Mouse (Mus musculus): ENCODE data around the gene Gm35315. TPM values are rescaled to one million over a fixed set of nuclear protein-coding genes. Genes with fewer than 3 reads are reported as not detected.

Gm35315 gene
- polyA plus RNA-seq, 1 experiment: 0.32 TPM

GRCm38 (mm10) chr5:110106140-110106871 lies 12.1 kb upstream of the Gm35315 start:
- Histone ChIP-seq H3K27ac (replicated peaks; ENCODE audit: low read depth, low read length) (no peak overlapping the region), H3K4me1 (ENCODE audit: control insufficient read depth, insufficient read depth, insufficient read length, low read length) (peaks cover 12% of the 10 kb centered on the region), H3K4me3 (ENCODE audit: insufficient read depth, low read depth, low read length) (peak overlapping the region; percentile 80; the same call in 1 of the 2 replicates)

- peaks cover 10% of the 10 kb centered on the region for H3K4me1 ChIP-seq (ENCODE audit: control insufficient read depth, insufficient read depth, insufficient read length, low read length)
- H3K27ac ChIP-seq (replicated peaks; ENCODE audit: low read depth, low read length): no peak overlapping the region
- no peak overlapping the region for H3K4me3 ChIP-seq (ENCODE audit: insufficient read depth, low read depth, low read length)
Observed at GRCm38 (mm10) chr5:110104616-110105380, 10.6 kb upstream of the Gm35315 start.

GRCm38 (mm10) chr5:110103901-110104615 lies 9.8 kb upstream of the Gm35315 start:
- Histone ChIP-seq H3K4me3 (ENCODE audit: insufficient read depth, low read depth, low read length) (no peak overlapping the region), H3K4me1 (ENCODE audit: control insufficient read depth, insufficient read depth, insufficient read length, low read length) (peaks cover 10% of the 10 kb centered on the region), H3K27ac (replicated peaks; ENCODE audit: low read depth, low read length) (no peak overlapping the region)

- no peak overlapping the region for H3K4me3 ChIP-seq (ENCODE audit: insufficient read depth, low read depth, low read length)
- peaks cover 10% of the 10 kb centered on the region for H3K4me1 ChIP-seq (ENCODE audit: control insufficient read depth, insufficient read depth, insufficient read length, low read length)
- no peak overlapping the region for H3K27ac ChIP-seq (replicated peaks; ENCODE audit: low read depth, low read length)
Observed at GRCm38 (mm10) chr5:110102853-110103625, 8.8 kb upstream of the Gm35315 start.

GRCm38 (mm10) chr5:110102429-110102828 lies 8.2 kb upstream of the Gm35315 start:
- Histone ChIP-seq H3K4me3 (ENCODE audit: insufficient read depth, low read depth, low read length) (no peak overlapping the region), H3K27ac (replicated peaks; ENCODE audit: low read depth, low read length) (no peak overlapping the region), H3K4me1 (ENCODE audit: control insufficient read depth, insufficient read depth, insufficient read length, low read length) (peaks cover 10% of the 10 kb centered on the region)

GRCm38 (mm10) chr5:110101716-110102347 lies 7.6 kb upstream of the Gm35315 start:
- Histone ChIP-seq H3K27ac (replicated peaks; ENCODE audit: low read depth, low read length) (no peak overlapping the region), H3K4me1 (ENCODE audit: control insufficient read depth, insufficient read depth, insufficient read length, low read length) (peaks cover 10% of the 10 kb centered on the region)

GRCm38 (mm10) chr5:110100921-110101631 lies 6.9 kb upstream of the Gm35315 start:
- H3K4me3 ChIP-seq (ENCODE audit: insufficient read depth, low read depth, low read length): peak overlapping the region; percentile 44
- no peak overlapping the region for H3K27ac ChIP-seq (replicated peaks; ENCODE audit: low read depth, low read length)
- H3K4me1 ChIP-seq (ENCODE audit: control insufficient read depth, insufficient read depth, insufficient read length, low read length): peaks cover 10% of the 10 kb centered on the region

More at GRCm38 (mm10) chr5:110101716-110102347, 7.6 kb upstream of the Gm35315 start:
- peak overlapping the region; percentile 12 for H3K4me3 ChIP-seq (ENCODE audit: insufficient read depth, low read depth, low read length)

GRCm38 (mm10) chr5:110099656-110100580 lies 5.7 kb upstream of the Gm35315 start, which contains the start of gene Plcxd1:
Gene Plcxd1, plus strand, starts transcription at chr5:110099969.
- H3K4me1 ChIP-seq (ENCODE audit: control insufficient read depth, insufficient read depth, insufficient read length, low read length): peaks cover 10% of the 10 kb centered on the region
- H3K4me3 ChIP-seq (ENCODE audit: insufficient read depth, low read depth, low read length): no peak within 1 kb of the TSS
- no peak within 1 kb of the TSS for H3K27ac ChIP-seq (replicated peaks; ENCODE audit: low read depth, low read length)

- H3K4me1 ChIP-seq (ENCODE audit: control insufficient read depth, insufficient read depth, insufficient read length, low read length): peaks cover 10% of the 10 kb centered on the region
- H3K4me3 ChIP-seq (ENCODE audit: insufficient read depth, low read depth, low read length): no peak overlapping the region
- no peak overlapping the region for H3K27ac ChIP-seq (replicated peaks; ENCODE audit: low read depth, low read length)
Observed at GRCm38 (mm10) chr5:110098991-110099477, 4.8 kb upstream of the Gm35315 start.

GRCm38 (mm10) chr5:110094847-110095213 lies 610 bp upstream of the Gm35315 start:
- Histone ChIP-seq H3K4me3 (ENCODE audit: insufficient read depth, low read depth, low read length) (peak overlapping the region; percentile 75), H3K27ac (replicated peaks; ENCODE audit: low read depth, low read length) (no peak overlapping the region), H3K4me1 (ENCODE audit: control insufficient read depth, insufficient read depth, insufficient read length, low read length) (no peaks in the 10 kb centered on the region)

- H3K4me3 ChIP-seq (ENCODE audit: insufficient read depth, low read depth, low read length): no peak overlapping the region
- H3K27ac ChIP-seq (replicated peaks; ENCODE audit: low read depth, low read length): no peak overlapping the region
- H3K4me1 ChIP-seq (ENCODE audit: control insufficient read depth, insufficient read depth, insufficient read length, low read length): no peaks in the 10 kb centered on the region
Observed at GRCm38 (mm10) chr5:110091546-110091945, 2.7 kb downstream of the Gm35315 start.

- Histone ChIP-seq H3K4me1 (ENCODE audit: control insufficient read depth, insufficient read depth, insufficient read length, low read length) (no peaks in the 10 kb centered on the region), H3K4me3 (ENCODE audit: insufficient read depth, low read depth, low read length) (no peak overlapping the region), H3K27ac (replicated peaks; ENCODE audit: low read depth, low read length) (no peak overlapping the region)
Observed at GRCm38 (mm10) chr5:110086161-110086866, 7.9 kb downstream of the Gm35315 start.
